Mouse (Mus musculus) cerebellum, adult 2 months (tissue): ENCODE measurements around the gene Syngr1. TPM values are rescaled to one million over a fixed set of nuclear protein-coding genes. Genes with fewer than 3 reads are reported as not detected.

ENCODE experiments used
- DNase-seq, 2 experiments: peaks; one replicate each; pipeline ENCODE4 v3.0.0; 2021
- H3K27ac ChIP-seq: fragments of 200-500 bp; 2 replicates; pipeline ENCODE4 v1.5.1; 2012; ENCODE audit warnings: low read length, control low read depth, inconsistent platforms; ENCODE audit not compliant: insufficient read depth
- H3K27me3 ChIP-seq: fragments of 200-500 bp; 2 replicates; pipeline ENCODE4 v1.6.1; 2012; ENCODE audit warnings: inconsistent platforms, mild to moderate bottlenecking, low read length, moderate library complexity; ENCODE audit not compliant: control insufficient read depth, insufficient read depth
- H3K4me1 ChIP-seq: fragments of 200-500 bp; 2 replicates; pipeline ENCODE4 v1.6.1; 2011; ENCODE audit warnings: low read length; ENCODE audit not compliant: control insufficient read depth, insufficient read depth
- H3K4me3 ChIP-seq: fragments of 200-500 bp; replicated peaks from 2 replicates; pipeline ENCODE3; 2011; ENCODE audit warnings: mild to moderate bottlenecking, low read depth, low read length, control low read depth; ENCODE audit not compliant: insufficient read depth
- CTCF ChIP-seq: fragments of 200-500 bp; IDR thresholded peaks from 2 replicates; pipeline ENCODE4 v1.5.1; 2011; ENCODE audit warnings: low read depth, mild to moderate bottlenecking, control low read depth, low read length, moderate library complexity, borderline replicate concordance; ENCODE audit not compliant: insufficient read depth
- POLR2A ChIP-seq: fragments of 200-500 bp; IDR thresholded peaks from 2 replicates; pipeline ENCODE4 v1.6.1; 2011; ENCODE audit warnings: low read length, control low read depth, borderline replicate concordance; ENCODE audit not compliant: insufficient read depth
- WGBS: fragments of 180-500 bp; shearing (Covaris S2); methylation state at CpG from one replicate; pipeline ENCODE4 v1.1.7; 2018; 5-methylcytosine and 5-hydroxymethylcytosine counted together
- polyA plus RNA-seq: library from polyadenylated mRNA; depleted of rRNA; stranded (reverse); fragments of >200 nt; gene quantifications from 2 replicates; pipeline ENCODE4 v1.2.3, GENCODE M21; 2012

Gene Syngr1
- polyA plus RNA-seq, 1 experiment: 448 TPM

DNA sequence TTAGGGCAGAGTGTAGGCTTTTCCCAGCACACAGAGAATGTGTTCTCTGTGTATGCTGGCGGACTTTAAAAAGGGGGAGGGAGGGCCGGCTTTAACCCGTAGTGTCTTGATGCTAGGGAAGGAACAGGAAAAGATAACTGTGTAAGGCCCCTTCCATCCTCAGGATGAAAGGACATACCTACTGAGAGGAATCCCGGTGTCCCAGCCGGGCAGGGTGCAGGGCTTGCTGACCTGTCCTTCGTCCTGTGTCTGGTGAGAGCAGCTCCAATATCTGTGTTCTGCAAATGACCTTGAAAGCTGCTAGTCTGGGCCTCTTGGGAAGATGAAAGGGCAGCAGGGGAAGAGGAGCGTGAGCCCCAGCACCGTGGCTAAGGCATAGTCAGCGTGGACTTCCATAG lies 43.3 kb downstream of the Syngr1 start:
- peak overlapping the region; percentile 100 for H3K27ac ChIP-seq
- 38% methylated on average over 9 of the region's 9 CpGs for WGBS
- TF ChIP-seq CTCF (no peak), POLR2A (no peak)
- H3K27me3 ChIP-seq: no peaks in the 10 kb centered on the region
- peaks cover 39% of the 10 kb centered on the region for H3K4me1 ChIP-seq
- peak overlapping the region; percentile 98 for H3K4me3 ChIP-seq
- DNase-seq: peak in 1 of 2 experiments; percentile 36

DNA sequence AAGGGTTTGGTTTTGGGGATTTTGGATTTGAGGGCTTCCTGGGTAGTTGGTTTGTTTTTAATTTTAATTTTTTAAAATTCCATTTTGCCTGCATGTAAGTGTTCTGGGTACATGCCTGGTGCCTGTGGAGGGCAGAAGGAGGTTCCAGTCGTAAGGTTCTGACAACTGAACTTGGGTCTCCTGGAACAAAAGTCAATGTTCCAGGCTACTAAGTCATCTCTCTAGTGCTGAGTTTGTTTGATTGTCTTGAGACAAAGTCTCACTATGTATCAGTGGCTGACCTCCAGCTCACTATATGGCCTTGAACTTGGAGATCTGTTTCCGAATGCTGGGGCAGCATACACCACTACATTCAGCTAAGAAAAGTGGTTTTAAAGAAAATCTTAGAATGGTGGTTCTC lies 44.4 kb downstream of the Syngr1 start:
- peaks cover 37% of the 10 kb centered on the region for H3K4me1 ChIP-seq
- TF ChIP-seq POLR2A: no peak
- no peak overlapping the region for H3K4me3 ChIP-seq
- DNase-seq: no peak
- WGBS: 74% methylated on average over 2 of the region's 2 CpGs
- H3K27me3 ChIP-seq: no peaks in the 10 kb centered on the region
- no peak overlapping the region for H3K27ac ChIP-seq

DNA sequence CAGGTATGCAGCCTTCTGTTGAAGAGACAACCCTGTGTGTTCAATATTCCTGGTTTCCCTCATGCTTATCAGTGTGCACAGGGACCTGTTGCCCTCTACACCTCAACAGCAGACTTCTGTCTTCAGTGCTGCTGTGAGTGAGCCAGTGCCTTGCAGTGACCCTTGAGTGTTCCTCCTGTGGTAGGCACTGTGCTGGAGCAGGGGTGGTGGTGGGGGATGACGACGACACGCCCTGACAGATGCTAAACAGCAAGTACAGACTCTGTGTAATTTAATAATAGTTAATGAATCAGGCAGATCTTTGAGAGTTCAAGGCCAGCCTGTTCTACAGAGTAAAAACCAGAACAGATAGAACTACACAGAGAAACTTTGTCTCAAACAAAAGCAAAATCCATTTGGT lies 45.5 kb downstream of the Syngr1 start:
- peaks cover 34% of the 10 kb centered on the region for H3K4me1 ChIP-seq
- no peaks in the 10 kb centered on the region for H3K27me3 ChIP-seq
- 90% methylated on average over 3 of the region's 3 CpGs for WGBS
- H3K4me3 ChIP-seq: no peak overlapping the region
- DNase-seq: no peak
- no peak overlapping the region for H3K27ac ChIP-seq
- no peak for TF ChIP-seq POLR2A
- TF ChIP-seq CTCF: no peak

DNA sequence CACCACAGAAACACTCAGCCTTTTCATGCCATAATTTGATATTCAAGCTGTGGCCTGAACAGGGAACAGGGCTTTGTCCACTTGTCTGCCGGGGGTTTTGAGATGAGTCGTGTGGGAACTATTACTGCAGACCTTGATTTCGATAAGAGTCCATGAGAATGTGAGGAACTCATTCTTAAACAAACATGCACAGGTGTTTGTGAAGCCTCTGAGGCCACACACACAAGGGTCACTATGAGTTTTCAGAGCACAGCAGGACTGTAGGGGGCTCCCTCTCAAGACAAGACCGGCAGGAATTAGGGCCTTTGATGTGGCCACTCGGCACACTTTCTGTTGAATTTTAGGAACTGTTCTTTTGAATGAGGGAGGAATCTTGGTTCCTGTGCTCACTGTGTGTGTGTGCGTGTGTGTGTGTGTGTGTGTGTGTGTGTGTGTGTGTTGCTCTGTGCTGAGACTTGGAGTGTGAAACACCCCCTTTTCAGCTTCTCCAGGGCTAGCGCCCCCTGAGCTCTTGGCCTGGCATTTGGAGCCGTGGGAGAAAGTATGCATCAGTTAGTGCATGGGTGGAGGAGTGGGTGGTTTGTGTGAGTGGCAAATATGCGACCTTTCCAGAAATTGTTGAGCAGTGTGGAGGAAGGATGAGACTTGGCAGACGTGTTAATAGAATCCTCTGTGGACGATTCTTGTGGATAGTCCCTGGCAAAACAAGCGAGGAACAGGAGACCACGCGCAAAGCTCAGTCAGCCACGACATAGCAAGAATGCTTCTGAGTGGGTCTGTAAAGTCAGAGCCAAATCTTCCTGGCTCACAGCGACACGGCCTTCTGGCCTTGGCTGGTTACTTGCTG lies 47.0 kb downstream of the Syngr1 start:
- H3K4me1 ChIP-seq: peaks cover 25% of the 10 kb centered on the region
- peak overlapping the region; percentile 58 for H3K27ac ChIP-seq
- WGBS: 20% methylated on average over 17 of the region's 17 CpGs
- peak in 1 of 2 experiments; percentile 35 for DNase-seq
- TF ChIP-seq CTCF (no peak), POLR2A (no peak)
- H3K4me3 ChIP-seq: no peak overlapping the region
- no peaks in the 10 kb centered on the region for H3K27me3 ChIP-seq

DNA sequence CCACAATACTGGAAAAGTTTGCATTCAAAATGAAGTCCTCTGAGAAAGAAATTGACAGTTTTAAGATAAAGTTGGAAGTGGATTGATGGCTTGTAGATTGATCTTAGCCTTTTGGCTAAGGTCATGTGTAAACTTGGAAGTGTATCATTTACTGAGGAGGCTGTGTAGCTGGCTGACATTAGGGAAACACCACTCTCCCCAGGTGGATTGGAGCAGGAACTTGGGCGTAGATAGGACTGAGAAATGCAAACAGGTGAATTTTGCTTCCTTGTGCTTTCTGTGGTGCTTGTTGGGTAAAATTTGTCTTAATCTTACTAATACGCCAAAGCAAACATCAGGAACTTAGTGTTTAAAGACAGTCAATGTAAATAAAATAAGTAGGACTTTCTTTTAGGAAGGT lies 49.2 kb downstream of the Syngr1 start:
- 96% methylated on average over 2 of the region's 2 CpGs for WGBS
- no peak for DNase-seq
- Histone ChIP-seq H3K4me1 (peaks cover 19% of the 10 kb centered on the region), H3K27me3 (no peaks in the 10 kb centered on the region), H3K27ac (no peak overlapping the region), H3K4me3 (no peak overlapping the region)
- TF ChIP-seq CTCF (no peak), POLR2A (no peak)

DNA sequence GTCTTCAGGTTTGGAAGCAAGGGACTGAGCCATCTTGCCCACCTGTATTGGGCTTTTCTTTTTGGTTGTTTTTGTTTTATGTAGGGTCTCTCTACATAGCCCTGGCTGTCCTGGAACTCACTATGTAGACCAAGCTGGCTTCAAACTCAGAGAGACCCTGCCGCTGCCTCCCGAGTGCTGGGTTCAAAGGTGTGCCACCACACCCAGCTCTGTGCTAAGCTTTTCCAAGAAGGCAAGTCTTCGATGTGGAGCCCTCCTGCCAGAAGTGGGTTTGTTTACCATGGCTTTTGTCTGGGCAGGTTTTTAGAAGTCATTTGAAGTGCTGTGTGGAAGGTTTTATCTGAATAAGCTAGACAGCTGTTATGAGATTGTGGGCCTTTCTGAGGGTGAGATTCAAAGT lies 49.7 kb downstream of the Syngr1 start:
- TF ChIP-seq CTCF: no peak
- TF ChIP-seq POLR2A: no peak

DNA sequence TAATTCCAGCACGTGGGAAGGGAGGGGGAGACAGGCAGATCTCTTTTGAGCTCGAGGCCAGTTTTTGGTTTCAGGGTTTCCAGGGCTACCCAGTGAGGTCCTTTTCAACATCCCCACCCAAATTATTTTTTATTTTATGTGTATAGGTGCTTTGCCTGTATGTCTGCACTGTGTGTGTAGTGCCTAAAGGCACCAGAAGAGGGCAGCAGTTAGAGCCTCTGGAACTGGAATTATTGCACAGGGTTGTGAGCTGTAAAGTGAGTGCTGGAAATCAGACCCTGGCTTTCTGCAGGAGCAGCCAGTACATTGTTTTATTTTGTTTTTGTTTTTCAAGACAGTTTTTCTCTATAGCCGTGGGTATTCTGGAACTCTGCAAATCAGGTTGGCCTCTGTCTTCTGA lies 51.0 kb downstream of the Syngr1 start:
- WGBS: 98% methylated on average over 3 of the region's 3 CpGs
- Histone ChIP-seq H3K27me3 (no peaks in the 10 kb centered on the region), H3K27ac (no peak overlapping the region), H3K4me1 (peaks cover 19% of the 10 kb centered on the region), H3K4me3 (no peak overlapping the region)
- DNase-seq: no peak
- no peak for TF ChIP-seq CTCF
- no peak for TF ChIP-seq POLR2A

More for the DNA sequence above, 49.7 kb downstream of the Syngr1 start:
- H3K4me1 ChIP-seq: peaks cover 19% of the 10 kb centered on the region
- H3K27ac ChIP-seq: no peak overlapping the region
- DNase-seq: no peak
- H3K4me3 ChIP-seq: no peak overlapping the region
- 94% methylated on average over 3 of the region's 3 CpGs for WGBS
- no peaks in the 10 kb centered on the region for H3K27me3 ChIP-seq

DNA sequence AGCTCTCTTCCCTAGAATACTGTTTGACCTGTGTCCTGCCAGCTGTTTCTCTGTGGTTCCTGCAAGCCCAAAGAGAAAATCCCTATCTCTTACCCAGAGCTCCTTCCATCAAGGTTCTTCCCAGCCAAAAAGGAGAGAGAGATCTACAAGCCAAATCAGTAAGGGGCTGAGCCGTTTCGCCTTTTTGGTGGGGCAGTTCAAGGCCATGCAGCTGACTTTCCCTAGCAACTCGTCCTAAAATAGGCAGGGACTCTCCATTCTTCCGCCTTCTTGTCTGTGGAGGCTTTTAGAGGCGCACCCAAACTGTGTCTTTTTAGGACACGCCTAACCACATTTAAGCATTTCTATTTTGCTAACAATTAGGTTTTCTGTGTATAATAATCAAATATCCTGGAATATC lies 52.6 kb downstream of the Syngr1 start:
- DNase-seq: no peak
- WGBS: 89% methylated on average over 6 of the region's 6 CpGs
- TF ChIP-seq POLR2A (no peak), CTCF (no peak)

More for the DNA sequence above, 52.6 kb downstream of the Syngr1 start:
- Histone ChIP-seq H3K4me1 (peaks cover 12% of the 10 kb centered on the region), H3K27ac (no peak overlapping the region), H3K4me3 (no peak overlapping the region), H3K27me3 (no peaks in the 10 kb centered on the region)
